Mouse (Mus musculus): ENCODE data around the gene Hist1h3g.
"Not testable (repeated sequence)": the region's sequence is repeated elsewhere in the genome, so short reads cannot be mapped to it uniquely, and the experiment has no call there.

Hist1h3g gene

GRCm38 (mm10) chr13:23534368-23535131, 672 bp upstream of the Hist1h3g start:
- no peak for DNase-seq (ENCODE audit: low read depth in 2 of 2, low spot score in 2 of 2)

GRCm38 (mm10) chr13:23536076-23536822, 1.0 kb downstream of the Hist1h3g start:
- no peak for DNase-seq (ENCODE audit: low read depth in 2 of 2, low spot score in 2 of 2)

DNA sequence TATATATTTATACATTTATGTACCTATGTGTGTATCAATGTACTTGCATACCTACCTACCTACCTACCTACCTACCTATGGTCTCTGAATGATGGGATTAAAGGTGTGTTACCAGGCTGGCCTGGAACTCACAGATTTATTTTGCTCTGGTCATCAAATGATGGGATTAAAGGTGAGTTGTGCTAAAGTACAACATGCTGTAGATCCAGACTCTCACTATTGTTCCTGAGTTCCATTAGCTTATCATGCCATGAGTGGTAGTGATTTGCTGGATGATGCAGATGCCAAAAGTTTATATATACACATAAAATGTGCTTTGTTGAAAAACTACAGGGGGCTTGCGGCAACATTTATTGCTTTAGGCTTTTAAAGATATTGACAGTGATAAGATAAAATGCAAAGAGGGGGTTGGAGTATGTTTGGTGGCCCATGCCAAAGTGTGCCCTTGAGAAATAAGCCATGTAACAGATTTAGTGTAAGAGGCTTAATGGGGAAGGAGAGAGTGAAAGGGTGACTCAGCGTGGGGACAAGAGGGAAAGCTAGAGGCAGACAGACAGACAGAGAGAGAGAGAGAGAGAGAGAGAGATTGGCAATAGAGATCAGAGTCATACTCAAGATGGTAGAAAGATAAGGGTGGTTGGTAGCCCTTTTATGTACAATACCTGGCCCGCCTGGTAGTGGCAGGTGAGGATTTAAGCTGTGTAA, 1.9 kb downstream of the Hist1h3g start:
- no peak for DNase-seq (ENCODE audit: low read depth in 2 of 2, low spot score in 2 of 2)

DNA sequence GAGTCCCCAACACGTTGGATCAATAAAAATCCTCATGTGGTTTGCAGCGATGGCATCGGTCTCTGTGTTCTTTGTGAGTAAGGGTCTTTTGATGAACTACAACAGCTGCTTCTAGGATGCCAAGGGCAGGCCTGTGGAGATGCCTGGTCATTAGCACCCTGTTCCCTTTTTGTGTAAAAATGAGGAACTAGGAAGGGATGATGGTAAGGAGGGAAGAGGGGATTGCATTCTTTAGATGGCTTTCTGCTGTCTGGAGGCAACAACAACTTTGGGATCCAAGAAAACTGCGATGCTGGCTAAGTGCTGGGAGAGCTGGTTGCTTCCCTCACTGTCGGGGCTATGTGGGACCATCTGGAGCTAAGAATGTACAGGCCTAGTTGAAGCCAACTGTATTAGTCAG, 3.0 kb downstream of the Hist1h3g start:
- DNase-seq (ENCODE audit: low read depth in 2 of 2, low spot score in 2 of 2), result no peak

GRCm38 (mm10) chr13:23539821-23540220, 4.6 kb downstream of the Hist1h3g start:
- DNase-seq (ENCODE audit: low read depth in 2 of 2, low spot score in 2 of 2), result not testable (repeated sequence)

DNA sequence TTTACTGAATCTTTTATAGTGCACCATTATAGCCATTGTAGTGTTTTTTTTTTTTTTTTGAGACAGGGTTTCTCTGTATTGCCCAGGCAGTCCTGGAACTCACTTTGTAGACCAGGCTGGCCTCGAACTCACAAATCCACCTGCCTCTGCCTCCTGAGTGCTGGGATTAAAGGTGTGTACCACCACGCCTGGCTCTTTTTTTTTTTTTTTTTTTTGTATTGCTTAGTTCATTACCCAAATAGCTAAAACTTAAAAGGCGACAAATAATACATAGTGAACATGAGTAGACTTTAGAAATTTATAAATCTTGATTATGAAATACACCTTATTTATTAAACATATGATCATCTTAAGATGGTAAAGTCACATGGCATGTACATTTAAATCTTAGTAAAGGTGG, 6.3 kb downstream of the Hist1h3g start:
- no peak for DNase-seq (ENCODE audit: low read depth in 2 of 2, low spot score in 2 of 2)

- DNase-seq (ENCODE audit: low read depth in 2 of 2, low spot score in 2 of 2), result not testable (repeated sequence)
Measured at GRCm38 (mm10) chr13:23542225-23542980, 7.2 kb downstream of the Hist1h3g start.

DNA sequence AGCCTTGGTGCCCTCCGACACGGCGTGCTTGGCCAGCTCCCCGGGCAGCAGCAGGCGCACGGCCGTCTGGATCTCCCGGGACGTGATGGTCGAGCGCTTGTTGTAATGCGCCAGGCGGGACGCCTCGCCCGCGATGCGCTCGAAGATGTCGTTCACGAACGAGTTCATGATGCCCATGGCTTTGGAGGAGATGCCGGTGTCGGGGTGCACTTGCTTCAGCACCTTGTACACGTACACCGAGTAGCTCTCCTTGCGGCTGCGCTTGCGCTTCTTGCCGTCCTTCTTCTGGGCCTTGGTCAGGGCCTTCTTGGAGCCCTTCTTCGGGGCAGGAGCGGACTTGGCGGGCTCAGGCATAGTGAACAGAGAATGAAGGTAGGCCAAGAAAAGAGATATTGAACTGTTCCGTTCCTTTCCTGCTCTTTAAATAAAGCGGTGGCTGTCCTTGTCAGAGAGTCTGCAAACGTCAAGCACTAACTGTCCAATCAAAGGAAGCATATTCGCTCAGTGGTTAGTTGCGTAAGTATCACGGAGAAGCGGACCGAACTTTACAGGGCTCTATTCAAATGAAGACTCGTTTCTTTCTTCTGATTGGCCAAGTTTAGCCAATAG, 7.9 kb downstream of the Hist1h3g start, which contains the start of gene Hist1h2bh:
TSS of gene Hist1h2bh (minus strand) at position 394 of the 609 bp plus-strand sequence.
- DNase-seq (ENCODE audit: low read depth in 2 of 2, low spot score in 2 of 2), result peak; percentile 61 to 66

DNA sequence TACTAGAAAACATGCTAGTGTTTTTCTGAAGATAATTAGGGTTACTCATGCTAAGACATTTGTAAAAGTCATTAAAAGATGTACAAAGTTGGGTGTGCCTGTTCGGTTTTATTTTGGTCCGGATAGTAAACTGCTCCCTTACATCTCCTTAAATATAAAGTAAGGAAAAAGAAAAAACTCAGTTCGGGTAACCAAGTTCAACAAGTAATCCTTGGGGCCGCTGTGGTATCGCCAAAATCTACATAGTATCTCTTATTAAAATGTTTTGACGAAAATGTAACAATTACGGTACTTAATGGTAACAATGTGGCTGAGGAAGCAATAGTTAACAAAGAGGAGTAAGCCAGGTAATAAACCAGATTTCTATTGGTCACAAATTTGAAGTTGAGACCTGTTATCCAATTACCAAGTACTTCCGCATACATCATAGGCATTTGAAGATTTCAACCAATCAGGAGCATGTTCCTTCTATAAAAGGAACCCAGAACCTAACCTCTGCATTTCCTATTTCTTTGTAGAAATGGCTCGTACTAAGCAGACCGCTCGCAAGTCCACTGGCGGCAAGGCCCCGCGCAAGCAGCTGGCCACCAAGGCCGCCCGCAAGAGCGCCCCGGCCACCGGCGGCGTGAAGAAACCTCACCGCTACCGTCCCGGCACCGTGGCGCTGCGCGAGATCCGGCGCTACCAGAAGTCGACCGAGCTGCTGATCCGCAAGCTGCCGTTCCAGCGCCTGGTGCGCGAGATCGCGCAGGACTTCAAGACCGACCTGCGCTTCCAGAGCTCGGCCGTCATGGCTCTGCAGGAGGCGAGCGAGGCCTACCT, 9.0 kb downstream of the Hist1h3g start, which contains the start of gene Hist1h3f:
TSS of gene Hist1h3f (plus strand) at position 88 of the 822 bp plus-strand sequence.
- DNase-seq (ENCODE audit: low read depth in 2 of 2, low spot score in 2 of 2), result peak; percentile 75 to 82

GRCm38 (mm10) chr13:23544787-23545120, 9.5 kb downstream of the Hist1h3g start:
- peak in 1 of 2 experiments; percentile 53 for DNase-seq (ENCODE audit: low read depth in 2 of 2, low spot score in 2 of 2)

GRCm38 (mm10) chr13:23546694-23547093, 11.5 kb downstream of the Hist1h3g start:
- DNase-seq (ENCODE audit: low read depth in 2 of 2, low spot score in 2 of 2), result no peak

GRCm38 (mm10) chr13:23550761-23551145, 15.5 kb downstream of the Hist1h3g start:
- DNase-seq (ENCODE audit: low read depth in 2 of 2, low spot score in 2 of 2), result no peak

GRCm38 (mm10) chr13:23551146-23551834, 16.1 kb downstream of the Hist1h3g start, which contains the start of gene Hist1h4f:
Gene Hist1h4f (minus strand): TSS chr13:23551648.
- DNase-seq (ENCODE audit: low read depth in 2 of 2, low spot score in 2 of 2), result peak; percentile 61 to 81

DNA sequence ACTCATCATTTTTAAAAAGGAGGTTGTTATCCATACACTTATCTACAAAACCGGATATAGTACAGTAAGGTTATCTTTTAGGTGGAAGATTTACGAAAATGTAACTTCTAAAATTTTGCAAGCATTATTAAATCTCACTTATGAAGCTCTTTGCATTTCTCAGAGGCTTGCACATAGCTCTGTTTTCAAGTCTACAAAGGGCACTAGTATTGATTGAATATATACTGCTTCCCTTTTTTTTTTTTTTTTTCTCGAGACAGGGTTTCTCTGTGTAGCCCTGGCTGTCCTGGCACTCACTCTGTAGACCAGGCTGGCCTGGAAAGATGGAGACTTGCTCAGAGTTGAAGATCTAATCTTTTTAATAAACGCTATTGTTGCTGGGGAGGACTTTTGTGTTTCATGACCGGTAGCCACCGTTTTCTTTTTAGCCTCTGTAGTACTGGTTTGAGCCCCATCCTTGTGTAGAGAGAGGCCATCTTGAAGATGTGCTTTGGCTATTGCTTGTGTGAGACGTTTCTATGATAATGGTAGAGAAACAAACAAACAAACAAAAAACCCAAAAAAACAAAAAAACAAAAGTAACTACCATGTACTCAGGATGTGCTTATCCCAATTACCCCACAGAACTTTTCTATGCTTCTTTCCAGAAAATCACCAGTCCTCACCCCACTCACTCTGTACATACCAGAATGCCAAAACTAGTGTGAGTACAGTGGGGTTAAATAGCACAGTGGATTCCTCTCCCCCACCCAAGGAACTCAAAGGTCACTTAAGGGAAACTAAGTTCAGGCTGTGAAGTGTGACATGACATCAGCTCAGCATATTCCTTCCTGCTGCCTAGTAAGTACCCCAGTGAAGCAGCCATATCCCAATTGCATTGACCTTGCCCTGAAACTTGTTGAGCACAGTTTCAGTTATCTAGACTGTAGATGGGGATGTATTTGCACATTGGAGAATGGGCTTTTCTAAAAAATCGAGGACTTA, 17.0 kb downstream of the Hist1h3g start:
- DNase-seq (ENCODE audit: low read depth in 2 of 2, low spot score in 2 of 2), result no peak

DNA sequence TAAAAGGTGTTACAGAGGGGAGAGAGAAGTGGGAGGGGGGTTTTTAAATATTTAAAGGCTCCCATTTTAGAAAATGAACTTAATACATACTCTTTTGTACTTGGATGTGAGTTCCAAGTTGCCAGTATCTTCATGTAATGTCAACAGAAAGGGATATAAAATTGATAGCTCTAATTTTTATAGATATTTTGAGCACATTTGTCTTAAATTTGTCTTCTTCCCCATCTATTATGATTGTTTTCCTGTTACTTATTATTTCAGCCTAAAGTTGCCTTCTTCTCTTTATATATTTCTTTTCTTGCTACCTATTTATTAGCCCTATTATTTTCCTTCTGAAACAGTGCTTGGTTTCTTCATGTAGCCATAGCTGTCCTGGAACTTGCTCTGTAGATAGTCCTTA, 17.7 kb downstream of the Hist1h3g start, which contains the start of gene Hist1h1d:
TSS of gene Hist1h1d (plus strand) at position 301 of the 400 bp plus-strand sequence.
- DNase-seq (ENCODE audit: low read depth in 2 of 2, low spot score in 2 of 2), result no peak

DNA sequence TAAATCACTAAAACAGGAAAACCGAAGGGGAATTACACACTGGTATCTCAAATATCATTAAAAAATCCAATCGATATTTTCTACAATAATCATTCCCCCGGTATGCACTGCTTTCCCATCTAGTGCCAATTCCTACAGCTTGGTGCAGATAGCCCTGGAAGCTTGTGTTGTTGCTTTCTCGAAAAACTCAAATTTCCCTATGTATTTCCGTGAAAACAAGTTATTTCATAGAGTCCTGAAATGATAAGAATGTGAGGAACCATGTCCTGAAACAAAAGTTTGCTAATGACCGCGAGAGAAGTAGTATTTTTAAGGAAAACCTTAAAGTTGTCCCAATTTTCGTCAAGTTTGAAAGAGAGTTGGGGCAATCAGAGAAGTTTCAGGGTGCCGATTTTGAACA, 19.2 kb downstream of the Hist1h3g start:
- no peak for DNase-seq (ENCODE audit: low read depth in 2 of 2, low spot score in 2 of 2)

DNA sequence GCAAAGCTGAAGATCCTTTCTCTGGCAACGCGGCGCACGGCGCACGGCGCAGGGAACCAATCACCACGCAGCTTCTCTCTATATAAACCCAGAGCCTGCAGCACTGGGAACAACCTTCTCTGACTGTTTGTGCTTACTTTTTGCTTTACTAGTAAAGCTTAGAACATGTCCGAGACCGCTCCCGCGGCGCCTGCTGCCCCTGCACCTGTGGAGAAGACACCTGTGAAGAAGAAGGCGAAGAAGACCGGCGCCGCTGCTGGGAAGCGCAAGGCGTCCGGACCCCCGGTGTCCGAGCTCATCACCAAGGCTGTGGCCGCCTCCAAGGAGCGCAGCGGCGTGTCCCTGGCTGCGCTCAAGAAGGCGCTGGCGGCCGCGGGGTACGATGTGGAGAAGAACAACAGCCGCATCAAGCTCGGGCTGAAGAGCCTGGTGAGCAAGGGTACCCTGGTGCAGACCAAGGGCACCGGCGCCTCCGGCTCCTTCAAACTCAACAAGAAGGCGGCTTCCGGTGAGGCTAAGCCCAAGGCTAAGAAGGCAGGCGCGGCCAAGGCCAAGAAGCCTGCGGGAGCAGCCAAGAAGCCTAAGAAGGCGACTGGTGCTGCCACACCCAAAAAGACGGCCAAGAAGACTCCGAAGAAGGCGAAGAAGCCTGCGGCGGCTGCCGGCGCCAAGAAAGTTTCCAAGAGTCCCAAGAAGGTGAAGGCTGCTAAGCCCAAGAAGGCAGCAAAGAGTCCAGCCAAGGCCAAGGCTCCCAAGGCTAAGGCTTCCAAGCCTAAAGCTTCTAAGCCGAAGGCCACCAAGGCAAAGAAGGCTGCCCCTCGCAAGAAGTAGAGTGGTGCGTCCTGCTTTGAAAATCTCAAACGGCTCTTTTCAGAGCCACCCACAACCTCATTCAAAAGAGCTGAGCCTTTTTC, 20.0 kb downstream of the Hist1h3g start:
- peak; percentile 30 to 57 for DNase-seq (ENCODE audit: low read depth in 2 of 2, low spot score in 2 of 2)
